Mouse (Mus musculus) CH12.LX (cell line): ENCODE data around the gene Ppp2r3a. TPM values are rescaled to one million over a fixed set of nuclear protein-coding genes. Genes with fewer than 3 reads are reported as not detected.

Experiments
- DNase-seq: peaks from one replicate; pipeline ENCODE4 v3.0.0-alpha.2; 2013; ENCODE audit errors: extremely low read depth
- H3K27ac ChIP-seq: 2 replicates; pipeline ENCODE4 v1.5.1; 2012; ENCODE audit warnings: low read depth, mild to moderate bottlenecking, control low read depth, moderate library complexity; ENCODE audit not compliant: insufficient read depth
- H3K27me3 ChIP-seq: replicated peaks from 2 replicates; pipeline ENCODE3; 2012; ENCODE audit warnings: inconsistent platforms
- H3K36me3 ChIP-seq, 2 experiments: replicated peaks in 1 of 2; 2 replicates each; pipeline versions ENCODE3 to v1.6.1; 2012; ENCODE audit warnings: inconsistent platforms in 1 of 2, low read length in 1 of 2, mild to moderate bottlenecking in 1 of 2, mixed read lengths in 1 of 2, moderate library complexity in 1 of 2; ENCODE audit not compliant: control insufficient read depth in 1 of 2, insufficient read depth in 1 of 2
- H3K4me1 ChIP-seq, 2 experiments: 2 replicates each; pipeline ENCODE4 v1.6.1; 2012; ENCODE audit warnings: inconsistent platforms in 1 of 2, moderate library complexity in 1 of 2; ENCODE audit not compliant: insufficient read depth in 2 of 2, control insufficient read depth in 1 of 2
- H3K4me2 ChIP-seq: 2 replicates; pipeline ENCODE4 v1.6.1; 2012; ENCODE audit warnings: low read depth, mild to moderate bottlenecking, control low read depth; ENCODE audit not compliant: poor library complexity, insufficient read depth, severe bottlenecking
- H3K4me3 ChIP-seq, 3 experiments: fragments of 150-350 bp in 1 of 3; sonication (generic) in 1 of 3; replicated peaks in 1 of 3; 2 replicates each; pipeline versions ENCODE3 to v1.5.1; 2011 to 2012; ENCODE audit warnings: low read depth in 2 of 3, low read length in 2 of 3, mild to moderate bottlenecking in 2 of 3, moderate library complexity in 2 of 3, control low read depth in 1 of 3, improper control_type of control experiment in 1 of 3, inconsistent platforms in 1 of 3, mixed read lengths in 1 of 3; ENCODE audit not compliant: poor library complexity in 1 of 3
- H3K79me2 ChIP-seq: replicated peaks from 2 replicates; pipeline ENCODE4 v1.6.1; 2012; ENCODE audit warnings: mild to moderate bottlenecking, moderate library complexity; ENCODE audit not compliant: control insufficient read depth, poor library complexity, insufficient read depth, severe bottlenecking; ENCODE audit errors: extremely low read depth
- H3K9ac ChIP-seq: 2 replicates; pipeline ENCODE4 v1.6.1; 2012; ENCODE audit warnings: low read depth, mild to moderate bottlenecking, control low read depth, moderate library complexity; ENCODE audit not compliant: insufficient read depth
- H3K9me3 ChIP-seq: replicated peaks from 2 replicates; pipeline ENCODE3; 2012; ENCODE audit warnings: low read length, inconsistent platforms, mixed read lengths
- BHLHE40 ChIP-seq: IDR thresholded peaks from 2 replicates; pipeline ENCODE4 v1.6.1; 2011; ENCODE audit warnings: mild to moderate bottlenecking, low read depth, low read length, improper control_type of control experiment
- CHD1 ChIP-seq: IDR thresholded peaks from 2 replicates; pipeline ENCODE4 v1.6.1; 2012; ENCODE audit warnings: low read depth, low read length, improper control_type of control experiment, inconsistent platforms
- CTCF ChIP-seq, 2 experiments: IDR thresholded peaks in 1 of 2; conservative IDR thresholded peaks in 1 of 2; 2 replicates each; pipeline ENCODE4 v1.5.1; 2011 to 2012; ENCODE audit warnings: low read depth in 2 of 2, low read length in 2 of 2, improper control_type of control experiment in 1 of 2, inconsistent platforms in 1 of 2, mild to moderate bottlenecking in 1 of 2, moderate library complexity in 1 of 2
- ELF1 ChIP-seq: IDR thresholded peaks from 2 replicates; pipeline ENCODE4 v1.6.1; 2014; ENCODE audit warnings: low read depth, mild to moderate bottlenecking, inconsistent platforms, low read length, improper control_type of control experiment
- ETS1 ChIP-seq: conservative IDR thresholded peaks from 2 replicates; pipeline ENCODE4 v1.6.1; 2012; ENCODE audit warnings: low read depth, mild to moderate bottlenecking, inconsistent platforms, low read length, improper control_type of control experiment, moderate library complexity
- HCFC1 ChIP-seq: IDR thresholded peaks from 2 replicates; pipeline ENCODE4 v1.6.1; 2012; ENCODE audit warnings: low read depth, mild to moderate bottlenecking, inconsistent platforms, low read length, improper control_type of control experiment
- JUN ChIP-seq: IDR thresholded peaks from 2 replicates; pipeline ENCODE4 v1.6.1; 2011; ENCODE audit warnings: low read depth, mild to moderate bottlenecking, low read length, improper control_type of control experiment, moderate library complexity; ENCODE audit not compliant: insufficient read depth
- JUND ChIP-seq: conservative IDR thresholded peaks from 2 replicates; pipeline ENCODE4 v1.6.1; 2011; ENCODE audit warnings: low read depth, low read length, improper control_type of control experiment
- MAFK ChIP-seq: IDR thresholded peaks from 2 replicates; pipeline ENCODE4 v1.6.1; 2011; ENCODE audit warnings: low read length, improper control_type of control experiment; ENCODE audit not compliant: insufficient replicate concordance
- MAX ChIP-seq: IDR thresholded peaks from 2 replicates; pipeline ENCODE4 v1.6.1; 2011; ENCODE audit warnings: low read length, improper control_type of control experiment
- MAZ ChIP-seq: IDR thresholded peaks from 2 replicates; pipeline ENCODE4 v1.6.1; 2012; ENCODE audit warnings: low read depth, mild to moderate bottlenecking, inconsistent platforms, low read length, improper control_type of control experiment, moderate library complexity
- MYC ChIP-seq: IDR thresholded peaks from 2 replicates; pipeline ENCODE4 v1.6.1; 2011; ENCODE audit warnings: low read depth, mild to moderate bottlenecking, improper control_type of control experiment, low read length
- RAD21 ChIP-seq: IDR thresholded peaks from 2 replicates; pipeline ENCODE4 v1.6.1; 2011; ENCODE audit warnings: low read depth, mild to moderate bottlenecking, low read length, improper control_type of control experiment, moderate library complexity
- RCOR1 ChIP-seq: conservative IDR thresholded peaks from 2 replicates; pipeline ENCODE4 v1.6.1; 2012; ENCODE audit warnings: low read depth, mild to moderate bottlenecking, inconsistent platforms, low read length, improper control_type of control experiment
- TBP ChIP-seq: conservative IDR thresholded peaks from 2 replicates; pipeline ENCODE4 v1.6.1; 2011; ENCODE audit warnings: low read depth, low read length, improper control_type of control experiment
- USF1 ChIP-seq: IDR thresholded peaks from 2 replicates; pipeline ENCODE4 v1.6.1; 2014; ENCODE audit warnings: low read depth, mild to moderate bottlenecking, inconsistent platforms, low read length, improper control_type of control experiment
- ZMIZ1 ChIP-seq: IDR thresholded peaks from 2 replicates; pipeline ENCODE4 v1.6.1; 2012; ENCODE audit warnings: low read depth, mild to moderate bottlenecking, inconsistent platforms, low read length, improper control_type of control experiment
- ZNF384 ChIP-seq: IDR thresholded peaks from 2 replicates; pipeline ENCODE4 v1.6.1; 2012; ENCODE audit warnings: low read depth, low read length, improper control_type of control experiment, inconsistent platforms
- dilution Hi-C: fragments of 300-500 bp; cut with MboI; formaldehyde crosslinking; loops from 2 replicates; pipeline ENCODE4 v1.14.3; 2020; ENCODE audit warnings: low sequenced_read_pairs; ENCODE audit not compliant: extremely low pct_unique_long_range_greater_than_20kb, extremely low pct_ligation_motif_present
- in situ Hi-C: fragments of 300-500 bp; cut with MboI; formaldehyde crosslinking; loops from 3 replicates; pipeline ENCODE4 v1.14.3; 2019; ENCODE audit warnings: low sequenced_read_pairs, low pct_ligation_motif_present, low pct_unique_long_range_greater_than_20kb, mixed read lengths
- polyA plus RNA-seq: library from polyadenylated mRNA; unstranded; fragments of >175 nt; gene quantifications from 2 replicates; pipeline ENCODE4 v1.2.1, GENCODE M21; 2012; ENCODE audit warnings: low read depth; ENCODE audit not compliant: insufficient read length
- total RNA-seq, 2 experiments: library from RNA; depleted of rRNA; stranded (reverse); fragments of 300-350 nt in 1 of 2; fragments of >200 nt in 1 of 2; gene quantifications; 2 replicates each; pipeline ENCODE4 v1.2.3; 2012 to 2014

Ppp2r3a gene
- total and polyA plus RNA-seq, 3 experiments, result 1.2 to 2.1 (median 1.8) TPM

- dilution Hi-C loops, result no loop called here
Measured at GRCm38 (mm10) chr9:101152872-101153271, 98.7 kb downstream of the Ppp2r3a start.

DNA sequence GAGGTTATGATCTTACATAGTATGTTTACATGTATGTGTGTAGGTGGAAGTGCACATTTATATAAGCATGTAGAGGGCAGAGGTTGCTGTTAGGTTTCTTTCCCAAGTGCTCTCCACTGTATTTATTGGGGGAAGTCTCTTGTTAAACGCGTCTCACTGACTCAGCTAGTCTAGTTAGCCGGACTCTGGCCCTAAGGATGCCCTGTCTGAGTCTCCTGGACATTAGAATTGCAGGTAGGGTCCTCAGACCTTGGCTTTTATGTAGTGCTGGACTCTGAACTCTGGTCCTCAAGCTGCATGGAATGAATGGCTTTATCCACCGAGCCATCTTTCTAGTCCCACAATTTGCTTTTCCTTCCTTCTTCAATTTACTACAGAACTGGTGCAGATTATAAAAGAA, 108.0 kb downstream of the Ppp2r3a start:
- DNase-seq, result no peak
- Histone ChIP-seq H3K36me3 (peaks cover 0 to 3% of the 10 kb centered on the region in 2 experiments), H3K79me2 (no peaks in the 10 kb centered on the region), H3K9ac (no peak overlapping the region), H3K27ac (no peak overlapping the region), H3K27me3 (no peaks in the 10 kb centered on the region), H3K4me2 (no peak overlapping the region), H3K4me3 (no peak overlapping the region), H3K9me3 (no peaks in the 10 kb centered on the region), H3K4me1 (no peaks in the 10 kb centered on the region)
- no peak for TF ChIP-seq RAD21
- no peak for TF ChIP-seq MAFK
- no peak for TF ChIP-seq ETS1
- no peak for TF ChIP-seq ZNF384
- in situ Hi-C loops, result loop anchor here (25.0 kb wide), 1 partner anchor 131 kb away; no protein-coding TSS in a partner anchor
- dilution Hi-C loops, result no loop called here

More at GRCm38 (mm10) chr9:101152872-101153271, 98.7 kb downstream of the Ppp2r3a start:
- DNase-seq, result no peak
- Histone ChIP-seq H3K4me1 (no peaks in the 10 kb centered on the region), H3K27me3 (no peaks in the 10 kb centered on the region), H3K27ac (no peak overlapping the region), H3K9me3 (no peaks in the 10 kb centered on the region), H3K9ac (no peak overlapping the region), H3K79me2 (no peaks in the 10 kb centered on the region), H3K4me2 (no peak overlapping the region), H3K4me3 (no peak overlapping the region), H3K36me3 (no peaks in the 10 kb centered on the region)
- in situ Hi-C loops, result no loop called here
- TF ChIP-seq ZNF384, result peak; percentile 51; the same call in 1 of the 2 replicates
- TF ChIP-seq RCOR1, result no peak
- peak; percentile 30 for TF ChIP-seq RAD21
- peak in 1 of 2 experiments; percentile 33; a peak in 2 of 4 replicates for TF ChIP-seq CTCF (conservative IDR thresholded peaks at IDR 0.05 in 1 of 2, IDR thresholded peaks at IDR 0.05 in 1 of 2; ENCODE audit: low read depth in 2 of 2, low read length in 2 of 2)

GRCm38 (mm10) chr9:101114182-101114884, 137.3 kb downstream of the Ppp2r3a start:
- Histone ChIP-seq H3K4me1 (no peaks in the 10 kb centered on the region), H3K79me2 (no peaks in the 10 kb centered on the region), H3K36me3 (peaks cover 0 to 5% of the 10 kb centered on the region in 2 experiments), H3K4me2 (no peak overlapping the region), H3K4me3 (no peak overlapping the region), H3K9me3 (no peaks in the 10 kb centered on the region), H3K27ac (no peak overlapping the region), H3K9ac (no peak overlapping the region), H3K27me3 (no peaks in the 10 kb centered on the region)
- dilution Hi-C loops, result no loop called here
- in situ Hi-C loops, result no loop called here
- no peak for DNase-seq
- TF ChIP-seq ZNF384 (no peak), USF1 (no peak), JUND (no peak), MYC (no peak), BHLHE40 (no peak), ELF1 (no peak), ZMIZ1 (no peak), CHD1 (no peak), MAZ (no peak), TBP (no peak), HCFC1 (no peak), JUN (no peak), MAX (no peak)
